Mouse (Mus musculus) hindbrain, embryonic 10.5 days (tissue): ENCODE results near the gene Cd8b1. TPM values are rescaled to one million over a fixed set of nuclear protein-coding genes. Genes with fewer than 3 reads are reported as not detected.
"Not testable (repeated sequence)": the region's sequence is repeated elsewhere in the genome, so short reads cannot be mapped to it uniquely, and the experiment has no call there.

Experiments
- DNase-seq: peaks from one replicate; pipeline ENCODE4 v3.0.0-alpha.2; 2017; ENCODE audit warnings: low spot score
- H3K27ac ChIP-seq: fragments of 300-500 bp; sonication (generic); 2 replicates; pipeline ENCODE4 v1.5.1; 2016; ENCODE audit warnings: mild to moderate bottlenecking, moderate library complexity
- H3K27me3 ChIP-seq: fragments of 300-500 bp; sonication (generic); 2 replicates; pipeline ENCODE4 v1.6.1; 2016; ENCODE audit warnings: mild to moderate bottlenecking; ENCODE audit not compliant: poor library complexity, insufficient read depth, severe bottlenecking
- H3K36me3 ChIP-seq: fragments of 300-500 bp; sonication (generic); 2 replicates; pipeline ENCODE4 v1.6.1; 2016; ENCODE audit warnings: mild to moderate bottlenecking, moderate library complexity
- H3K4me1 ChIP-seq: fragments of 300-500 bp; sonication (generic); replicated peaks from 2 replicates; pipeline ENCODE4 v1.6.1; 2016; ENCODE audit warnings: mild to moderate bottlenecking
- H3K4me3 ChIP-seq: fragments of 300-500 bp; sonication (generic); 2 replicates; pipeline ENCODE4 v1.5.1; 2016; ENCODE audit warnings: mild to moderate bottlenecking, moderate library complexity
- H3K9me3 ChIP-seq: fragments of 300-500 bp; sonication (generic); 2 replicates; pipeline ENCODE4 v1.6.1; 2016; ENCODE audit warnings: mild to moderate bottlenecking, moderate library complexity
- WGBS: fragments of 180-500 bp; shearing (Covaris S2); methylation state at CpG from one replicate; pipeline ENCODE4 v1.1.7; 2016; 5-methylcytosine and 5-hydroxymethylcytosine counted together
- polyA plus RNA-seq: library from polyadenylated mRNA; unstranded; fragments of >200 nt; fragmentation: Nextera tagmentation; extraction: Ambion mirVana; gene quantifications from 2 replicates; pipeline ENCODE4 v1.2.1, GENCODE M21; 2016

Cd8b1 gene
- polyA plus RNA-seq, 1 experiment from 2014 or later: 0.13 TPM

DNA sequence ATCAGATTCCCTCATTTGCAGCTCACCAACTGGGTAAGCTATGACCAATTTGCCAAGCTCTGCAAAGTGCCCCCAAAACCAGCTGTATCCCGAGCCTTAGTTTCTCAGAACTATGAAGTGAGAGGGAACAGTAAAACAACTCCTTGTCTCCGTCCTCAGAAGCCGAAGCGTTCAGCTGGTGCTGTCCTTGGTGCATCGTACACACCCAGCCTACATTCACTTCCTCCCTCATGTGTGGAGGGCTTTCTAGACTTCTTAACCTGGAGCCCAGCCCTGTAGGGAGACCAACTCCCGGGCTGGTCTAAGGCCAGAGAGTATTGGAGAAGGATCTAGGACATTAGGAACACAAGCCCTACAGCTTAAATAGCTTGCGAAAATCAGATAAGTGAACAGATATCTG lies 7.9 kb downstream of the Cd8b1 start:
- H3K27me3 ChIP-seq: no peaks in the 10 kb centered on the region
- no peaks in the 10 kb centered on the region for H3K9me3 ChIP-seq
- H3K27ac ChIP-seq: no peak overlapping the region
- H3K4me1 ChIP-seq: 0 out of 2 replicates have a peak, but pooled peaks cover 4% of the 10 kb centered on the region
- H3K36me3 ChIP-seq: no peaks in the 10 kb centered on the region
- no peak for DNase-seq
- 91% methylated on average over 7 of the region's 7 CpGs for WGBS
- H3K4me3 ChIP-seq: no peak overlapping the region

DNA sequence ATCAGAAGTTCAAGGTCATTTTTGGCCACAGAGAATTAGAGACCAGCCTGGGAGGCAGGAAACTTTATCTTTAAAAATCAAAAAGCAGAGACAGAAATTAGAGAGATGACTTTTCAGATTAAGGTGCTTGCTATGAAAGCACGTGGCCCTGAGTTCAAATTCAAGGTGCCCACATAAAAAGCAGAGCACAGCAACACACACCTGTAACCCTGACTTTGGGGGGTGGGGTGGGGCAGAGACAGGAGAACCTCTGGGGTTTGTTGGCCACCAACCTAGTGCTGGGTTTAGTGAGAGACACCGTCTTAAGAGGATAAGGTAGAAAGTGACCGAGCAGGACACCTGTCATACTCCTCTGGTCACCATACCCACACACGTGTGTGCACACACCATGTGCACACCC lies 8.9 kb downstream of the Cd8b1 start:
- not testable (repeated sequence) for H3K36me3 ChIP-seq, H3K27ac ChIP-seq, H3K4me1 ChIP-seq, H3K27me3 ChIP-seq, H3K9me3 ChIP-seq, H3K4me3 ChIP-seq, DNase-seq
- 87% methylated on average over 2 of the region's 4 CpGs for WGBS

GRCm38 (mm10) chr6:71332236-71332965 lies 9.8 kb downstream of the Cd8b1 start:
- Histone ChIP-seq H3K27ac (no peak overlapping the region), H3K9me3 (no peaks in the 10 kb centered on the region), H3K4me1 (0 out of 2 replicates have a peak, but pooled peaks cover 4% of the 10 kb centered on the region), H3K4me3 (no peak overlapping the region), H3K36me3 (no peaks in the 10 kb centered on the region), H3K27me3 (no peaks in the 10 kb centered on the region)
- no peak for DNase-seq
- 83% methylated on average over 11 of the region's 11 CpGs for WGBS

DNA sequence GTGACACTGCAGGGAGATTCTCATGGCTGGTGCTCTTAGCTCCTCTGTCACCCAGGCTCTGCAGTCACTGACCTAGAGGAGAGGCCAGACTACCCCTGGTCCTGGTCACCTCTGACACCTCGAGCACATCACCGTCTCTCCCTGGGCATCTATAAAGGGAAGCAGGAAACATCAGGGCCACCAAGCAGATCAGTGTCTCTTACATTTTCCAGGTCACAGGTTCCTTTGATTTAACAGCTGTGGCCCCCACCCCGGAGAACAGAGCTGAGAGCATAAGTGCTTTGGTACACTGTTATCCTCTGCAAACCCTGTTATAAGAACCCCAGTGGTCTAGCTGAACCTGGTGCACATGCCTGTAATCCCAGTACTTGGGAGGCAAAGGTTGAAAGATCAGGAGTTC lies 10.4 kb downstream of the Cd8b1 start:
- DNase-seq: no peak
- H3K4me1 ChIP-seq: 0 out of 2 replicates have a peak, but pooled peaks cover 4% of the 10 kb centered on the region
- H3K4me3 ChIP-seq: no peak overlapping the region
- 79% methylated on average over 3 of the region's 3 CpGs for WGBS
- no peaks in the 10 kb centered on the region for H3K9me3 ChIP-seq
- H3K27me3 ChIP-seq: no peaks in the 10 kb centered on the region
- no peak overlapping the region for H3K27ac ChIP-seq
- H3K36me3 ChIP-seq: no peaks in the 10 kb centered on the region

DNA sequence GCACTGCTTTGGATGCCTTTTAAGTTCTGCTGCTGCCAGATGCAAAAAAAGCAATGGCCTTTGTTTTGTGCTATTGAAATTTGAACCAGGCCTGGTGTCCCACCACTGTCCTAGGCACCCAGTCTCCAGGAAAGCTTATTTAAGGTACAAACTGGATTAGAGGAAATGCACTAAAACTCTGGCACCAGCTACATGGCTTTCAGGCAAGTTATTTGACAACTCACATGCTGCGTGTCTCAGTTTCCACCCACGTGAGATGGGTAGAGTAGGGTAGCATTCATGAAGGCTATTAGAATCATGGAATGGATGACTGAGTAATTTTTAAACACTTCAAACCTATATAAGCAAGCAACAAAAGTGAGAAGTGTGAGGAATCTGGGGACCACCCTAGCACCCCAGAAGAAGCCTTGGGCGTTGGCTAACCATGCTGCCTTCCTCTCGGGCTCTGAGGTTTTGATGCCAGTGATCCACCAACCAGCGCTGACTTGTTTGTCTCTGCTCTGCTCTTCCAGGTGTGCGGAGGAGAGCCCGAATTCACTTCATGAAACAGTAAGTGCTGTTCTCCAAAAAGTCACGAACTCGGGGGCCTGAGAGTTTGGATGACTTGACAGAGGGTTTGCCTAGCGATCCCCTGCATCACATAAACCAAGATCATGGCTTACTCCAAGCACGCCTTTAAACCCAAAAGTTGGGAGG lies 11.1 kb downstream of the Cd8b1 start:
- H3K27ac ChIP-seq: no peak overlapping the region
- no peaks in the 10 kb centered on the region for H3K27me3 ChIP-seq
- WGBS: 88% methylated on average over 11 of the region's 11 CpGs
- H3K4me3 ChIP-seq: no peak overlapping the region
- H3K4me1 ChIP-seq: 0 out of 2 replicates have a peak, but pooled peaks cover 4% of the 10 kb centered on the region
- DNase-seq: no peak
- no peaks in the 10 kb centered on the region for H3K36me3 ChIP-seq
- no peaks in the 10 kb centered on the region for H3K9me3 ChIP-seq

GRCm38 (mm10) chr6:71337666-71338065 lies 15.1 kb downstream of the Cd8b1 start:
- no peaks in the 10 kb centered on the region for H3K9me3 ChIP-seq
- H3K27ac ChIP-seq: no peak overlapping the region
- H3K36me3 ChIP-seq: no peaks in the 10 kb centered on the region
- 0 out of 2 replicates have a peak, but pooled peaks cover 4% of the 10 kb centered on the region for H3K4me1 ChIP-seq
- no peaks in the 10 kb centered on the region for H3K27me3 ChIP-seq
- H3K4me3 ChIP-seq: no peak overlapping the region
- WGBS: 93% methylated on average over 8 of the region's 8 CpGs
- no peak for DNase-seq

DNA sequence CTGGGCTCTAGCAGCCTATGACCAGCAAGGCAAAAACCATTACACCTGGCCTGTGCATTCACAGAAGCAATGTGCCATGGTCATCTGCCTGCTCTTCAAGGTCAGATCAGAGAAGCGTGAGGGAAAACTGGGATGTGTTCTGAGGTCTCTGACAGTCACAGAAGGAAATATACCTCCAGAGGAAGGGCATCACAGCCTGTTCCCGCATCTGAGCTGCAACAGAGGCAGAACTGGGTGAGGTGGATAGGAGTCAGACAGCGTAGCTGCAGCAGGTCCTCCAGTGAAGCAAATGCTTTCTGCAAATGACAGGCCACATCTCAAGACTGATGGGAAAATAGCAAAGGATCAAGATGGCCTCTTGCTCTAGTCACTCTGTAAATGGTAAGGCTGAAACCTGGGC lies 16.4 kb downstream of the Cd8b1 start:
- H3K27ac ChIP-seq: no peak overlapping the region
- WGBS: 90% methylated on average over 3 of the region's 3 CpGs
- H3K27me3 ChIP-seq: no peaks in the 10 kb centered on the region
- H3K4me1 ChIP-seq: no peaks in the 10 kb centered on the region
- H3K9me3 ChIP-seq: no peaks in the 10 kb centered on the region
- DNase-seq: no peak
- no peak overlapping the region for H3K4me3 ChIP-seq
- H3K36me3 ChIP-seq: no peaks in the 10 kb centered on the region

DNA sequence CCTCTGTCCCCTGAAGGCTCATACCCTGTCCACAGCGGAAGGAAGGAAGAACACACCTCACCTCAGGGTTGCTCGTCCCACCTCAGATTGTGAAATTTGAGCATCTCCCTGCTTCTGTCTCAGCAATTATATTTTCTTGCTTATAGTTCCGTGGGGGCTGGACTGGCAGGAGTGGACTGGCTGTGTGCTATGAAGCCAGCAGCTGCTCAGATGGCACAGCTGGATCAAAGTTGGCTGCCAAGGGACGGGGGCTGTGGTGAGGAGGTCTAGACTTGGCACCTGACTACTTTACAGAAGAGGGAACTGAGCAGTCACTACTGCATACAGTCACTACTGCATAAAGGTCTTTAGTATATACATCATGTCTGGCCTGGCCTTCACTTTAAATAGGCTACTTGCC lies 16.8 kb downstream of the Cd8b1 start:
- no peak overlapping the region for H3K27ac ChIP-seq
- 87% methylated on average over 4 of the region's 4 CpGs for WGBS
- H3K27me3 ChIP-seq: no peaks in the 10 kb centered on the region
- no peak overlapping the region for H3K4me3 ChIP-seq
- no peak for DNase-seq
- no peaks in the 10 kb centered on the region for H3K4me1 ChIP-seq
- no peaks in the 10 kb centered on the region for H3K9me3 ChIP-seq
- H3K36me3 ChIP-seq: no peaks in the 10 kb centered on the region

- no peak overlapping the region for H3K4me3 ChIP-seq
- no peaks in the 10 kb centered on the region for H3K9me3 ChIP-seq
- H3K27me3 ChIP-seq: no peaks in the 10 kb centered on the region
- H3K36me3 ChIP-seq: no peaks in the 10 kb centered on the region
- no peak for DNase-seq
- H3K27ac ChIP-seq: no peak overlapping the region
- WGBS: 85% methylated on average over 9 of the region's 9 CpGs
- H3K4me1 ChIP-seq: no peaks in the 10 kb centered on the region
Observed at GRCm38 (mm10) chr6:71341179-71341578, 18.6 kb downstream of the Cd8b1 start.

DNA sequence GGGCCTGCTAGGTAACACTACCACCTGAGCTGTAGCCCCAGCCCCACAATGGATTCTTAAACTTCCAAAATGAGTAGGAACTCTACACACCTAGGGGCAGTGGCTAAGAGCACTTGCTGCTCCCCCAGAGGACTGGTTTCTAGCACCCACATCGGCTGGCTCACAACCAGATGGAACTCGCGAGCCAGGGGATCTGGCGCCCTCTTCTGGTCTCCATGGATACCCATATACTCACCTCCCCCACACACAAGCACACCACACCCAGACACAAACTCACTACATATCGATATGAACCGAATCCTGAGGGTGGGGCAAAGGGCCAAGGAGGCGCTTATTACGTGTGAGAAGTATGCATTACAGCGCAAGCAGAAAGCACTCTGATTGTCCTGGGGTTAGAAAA lies 25.4 kb downstream of the Cd8b1 start:
- 90% methylated on average over 9 of the region's 9 CpGs for WGBS
- DNase-seq: no peak

GRCm38 (mm10) chr6:71351201-71351600 lies 28.6 kb downstream of the Cd8b1 start:
- 92% methylated on average over 3 of the region's 3 CpGs for WGBS
- Histone ChIP-seq H3K9me3 (peaks cover 5% of the 10 kb centered on the region), H3K4me1 (no peaks in the 10 kb centered on the region), H3K36me3 (no peaks in the 10 kb centered on the region), H3K4me3 (no peak overlapping the region), H3K27me3 (no peaks in the 10 kb centered on the region), H3K27ac (no peak overlapping the region)
- DNase-seq: no peak

More for the DNA sequence above, 25.4 kb downstream of the Cd8b1 start:
- Histone ChIP-seq H3K27ac (no peak overlapping the region), H3K4me1 (no peaks in the 10 kb centered on the region), H3K9me3 (peaks cover 5% of the 10 kb centered on the region), H3K4me3 (no peak overlapping the region), H3K36me3 (no peaks in the 10 kb centered on the region), H3K27me3 (no peaks in the 10 kb centered on the region)

GRCm38 (mm10) chr6:71352201-71352600 lies 29.6 kb downstream of the Cd8b1 start:
- no peak overlapping the region for H3K4me3 ChIP-seq
- no peak for DNase-seq
- WGBS: 92% methylated on average over 6 of the region's 6 CpGs

GRCm38 (mm10) chr6:71352866-71353427 lies 30.4 kb downstream of the Cd8b1 start:
- Histone ChIP-seq H3K4me1 (no peaks in the 10 kb centered on the region), H3K27ac (no peak overlapping the region), H3K4me3 (no peak overlapping the region), H3K9me3 (peaks cover 2% of the 10 kb centered on the region), H3K27me3 (no peaks in the 10 kb centered on the region), H3K36me3 (no peaks in the 10 kb centered on the region)
- no peak for DNase-seq
- 86% methylated on average over 10 of the region's 10 CpGs for WGBS

More at GRCm38 (mm10) chr6:71352201-71352600, 29.6 kb downstream of the Cd8b1 start:
- Histone ChIP-seq H3K27me3 (no peaks in the 10 kb centered on the region), H3K27ac (no peak overlapping the region), H3K36me3 (no peaks in the 10 kb centered on the region), H3K4me1 (no peaks in the 10 kb centered on the region), H3K9me3 (peaks cover 5% of the 10 kb centered on the region)
